Mouse (Mus musculus): Measurements from ENCODE around the gene Zdhhc3. TPM values are rescaled to one million over a fixed set of nuclear protein-coding genes. Genes with fewer than 3 reads are reported as not detected.

The Zdhhc3 gene
- total RNA-seq, 2 experiments from 2014 or later = 53.2 to 55.8 TPM

GRCm38 (mm10) chr9:123034426-123034825 lies 78.6 kb downstream of the Zdhhc3 start, which contains the start of gene Tgm4:
Gene Tgm4 (plus strand): TSS chr9:123034726.
- intact Hi-C loops (cut with DNase I) = no loop called here
- Histone ChIP-seq H3K4me3 (no peak within 1 kb of the TSS), H3K27ac (no peak within 1 kb of the TSS)
- no peak for TF ChIP-seq CTCF (IDR thresholded peaks at IDR 0.05)
- DNase-seq = no peak

- TF ChIP-seq CTCF (IDR thresholded peaks at IDR 0.05) = no peak
- Histone ChIP-seq H3K4me3 (no peak overlapping the region), H3K27ac (no peak overlapping the region)
- DNase-seq = no peak
- intact Hi-C loops (cut with DNase I) = no loop called here
Measured at GRCm38 (mm10) chr9:123031496-123032246, 81.3 kb downstream of the Zdhhc3 start.

GRCm38 (mm10) chr9:123024201-123024600 lies 88.8 kb downstream of the Zdhhc3 start:
- H3K4me3 ChIP-seq = no peak overlapping the region
- TF ChIP-seq CTCF (IDR thresholded peaks at IDR 0.05) = no peak
- intact Hi-C loops (cut with DNase I) = loop anchor here (5.0 kb wide), 1 partner anchor 72 kb away; the partner anchor contains the start of genes 1110059G10Rik and Kif15
- H3K27ac ChIP-seq = no peak overlapping the region
- no peak for DNase-seq

- no peak for DNase-seq
- peak overlapping the region; percentile 99 for H3K27ac ChIP-seq
- intact Hi-C loops (cut with DNase I) = loop anchor here (5.0 kb wide), 1 partner anchor 70 kb away; the partner anchor contains the start of genes 1110059G10Rik and Kif15
- peak; percentile 5; the same call in 1 of the 2 replicates for TF ChIP-seq CTCF (IDR thresholded peaks at IDR 0.05)
- peak overlapping the region; percentile 95 for H3K4me3 ChIP-seq
Measured at GRCm38 (mm10) chr9:123021636-123022379, 91.2 kb downstream of the Zdhhc3 start.

DNA sequence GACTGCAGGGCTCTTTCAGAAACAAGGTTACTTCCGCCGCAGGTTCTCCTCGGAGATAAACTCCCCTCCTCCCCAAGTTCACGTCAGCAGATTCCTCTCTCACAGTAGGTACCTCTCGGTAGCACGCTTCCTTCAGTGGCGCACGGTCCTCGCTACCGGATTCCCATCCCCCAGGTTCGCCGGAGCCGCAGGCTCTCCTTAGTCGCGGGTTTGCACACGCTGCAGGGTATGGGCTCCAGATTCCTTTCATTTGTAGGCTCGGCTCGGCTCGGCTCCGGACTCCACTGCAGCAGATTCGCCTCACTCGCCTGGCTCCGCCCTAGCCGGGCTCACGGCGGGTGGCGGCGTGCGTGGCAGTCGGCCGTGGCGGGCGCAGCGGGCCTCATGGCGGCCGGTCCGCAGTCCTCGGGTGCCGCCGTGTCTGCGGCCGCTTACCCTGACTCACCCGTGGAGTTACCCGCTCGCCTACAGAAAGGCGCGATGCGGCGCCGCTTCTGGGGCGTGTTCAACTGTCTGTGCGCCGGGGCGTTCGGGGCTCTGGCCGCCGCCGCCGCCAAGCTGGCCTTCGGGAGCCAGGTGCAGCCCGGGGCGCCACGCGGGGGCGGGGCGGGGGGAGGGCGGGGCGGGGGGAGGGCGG lies 91.9 kb downstream of the Zdhhc3 start, which contains the start of gene Tmem42:
TSS of gene Tmem42 (plus strand) at position 332 of the 637 bp plus-strand sequence.
- Histone ChIP-seq H3K27ac (peak within 1 kb of the TSS; percentile 99), H3K4me3 (peak within 1 kb of the TSS; percentile 95)
- DNase-seq = peak; percentile 92
- TF ChIP-seq CTCF (IDR thresholded peaks at IDR 0.05) = no peak
- intact Hi-C loops (cut with DNase I) = loop anchor here (5.0 kb wide), 1 partner anchor 69 kb away; the partner anchor contains the start of genes 1110059G10Rik and Kif15

Other genes starting within 250 kb of the Zdhhc3 start
- gene Zfp445, start 247.2 kb downstream of the Zdhhc3 start, total RNA-seq (2021) = 10 to 100 TPM; 39.0 to 39.5 TPM
- gene Zkscan7, start 227.5 kb downstream of the Zdhhc3 start, total RNA-seq (2021) = 1 to 10 TPM; 3.3 to 4.2 TPM
- gene Zfp105, start 190.1 kb downstream of the Zdhhc3 start, total RNA-seq (2021) = 1 to 10 TPM in 1 of 2 experiments, under 1 TPM in 1; 0.89 to 1.0 TPM
- 10 to 100 TPM; 10.4 to 11.3 TPM for gene 1110059G10Rik, start 162.2 kb downstream of the Zdhhc3 start, total RNA-seq (2021)
- gene Kif15, start 162.2 kb downstream of the Zdhhc3 start, total RNA-seq (2021) = under 1 TPM in 1 of 2 experiments, not detected in 1; 0.17 TPM
- 10 to 100 TPM in 1 of 2 experiments, 1 to 10 TPM in 1; 9.2 to 10.5 TPM for gene Tmem42, start 91.9 kb downstream of the Zdhhc3 start, total RNA-seq (2021)
- gene Tgm4, start 78.5 kb downstream of the Zdhhc3 start, total RNA-seq (2021) = under 1 TPM in 1 of 2 experiments, not detected in 1; 0.56 TPM
- 10 to 100 TPM; 18.3 to 21.3 TPM for gene Exosc7, start within 50 bp of the Zdhhc3 start, total RNA-seq (2021)
- 10 to 100 TPM; 33.5 to 50.2 TPM for gene Clec3b, start 37.7 kb upstream of the Zdhhc3 start, total RNA-seq (2021)
- not detected for gene Cdcp1, start 102.8 kb upstream of the Zdhhc3 start, total RNA-seq (2021)
- gene Tmem158, start 147.6 kb upstream of the Zdhhc3 start, total RNA-seq (2021) = 1 to 10 TPM in 1 of 2 experiments, under 1 TPM in 1; 0.23 to 1.1 TPM